Mouse (Mus musculus) right cerebral cortex, postnatal 10 days (tissue): ENCODE measurements at regions not wholly inside any gene's neighbourhood (a gene's known extent, or its start where the extent isn't known, plus 50 kb on each side); places are given as distances from the start of the nearest gene placed in this dataset.
"Not testable (repeated sequence)": the region's sequence is repeated elsewhere in the genome, so short reads cannot be mapped to it uniquely, and the experiment has no call there.

Source experiments
- DNase-seq, 2 experiments: peaks; one replicate each; pipeline ENCODE4 v3.0.0; 2021; ENCODE audit warnings: low spot score in 2 of 2

DNA sequence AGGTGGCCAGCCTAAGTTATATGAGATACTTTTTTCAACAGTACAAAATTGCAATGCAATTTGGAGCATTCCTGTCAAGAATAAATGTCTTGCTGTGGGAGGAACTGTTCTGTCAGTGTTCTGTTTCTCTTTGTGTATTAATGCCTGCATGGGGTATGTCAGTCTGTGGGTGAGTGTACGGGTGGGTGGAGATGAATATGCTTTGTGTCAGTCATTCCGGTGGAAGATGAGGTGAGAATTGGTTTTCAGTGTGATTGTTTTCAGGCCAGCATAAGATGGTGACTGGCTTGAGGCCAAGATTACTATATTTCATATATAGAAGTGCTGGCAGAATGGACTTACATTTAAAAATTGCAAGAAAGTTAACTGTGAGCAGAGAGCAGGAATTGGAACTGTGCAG lies 184.0 kb downstream of the Frk start:
- peak; percentile 22 to 40 for DNase-seq

DNA sequence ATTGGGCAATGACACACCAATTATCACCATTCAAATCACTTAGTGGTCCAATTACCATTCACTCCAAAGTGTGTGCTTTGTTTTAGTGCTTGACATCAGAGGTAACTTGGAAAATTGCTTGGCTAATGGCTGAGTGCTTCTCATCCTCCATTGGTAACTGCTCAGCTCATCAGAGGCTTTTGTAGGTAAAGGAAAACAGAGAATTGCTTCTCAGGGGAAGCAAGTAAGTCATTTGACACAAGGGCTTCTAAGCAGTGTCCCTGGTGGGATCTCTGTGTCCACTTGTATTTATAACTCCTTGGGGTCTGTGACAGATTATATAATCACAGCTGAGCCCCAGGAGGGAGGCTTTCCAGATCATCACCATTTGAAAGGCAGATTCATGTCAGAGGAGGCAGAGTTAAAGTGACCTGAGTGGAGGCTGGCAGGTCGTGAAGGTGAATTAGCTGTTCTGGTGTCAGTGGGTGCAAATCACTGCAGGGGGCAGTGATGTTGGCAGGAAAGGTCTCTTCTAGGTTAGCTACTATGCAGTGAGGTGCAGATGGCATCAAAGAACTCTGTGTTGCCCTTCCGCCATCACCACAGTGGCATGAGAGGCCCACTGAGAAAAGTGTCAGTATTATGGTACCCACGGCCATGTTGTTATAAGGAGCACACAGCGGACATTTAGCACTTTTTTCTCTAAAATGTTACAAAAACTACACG lies 184.7 kb downstream of the Frk start:
- no peak for DNase-seq

- no peak for DNase-seq
Measured at GRCm38 (mm10) chr10:34671791-34672190, 188.6 kb downstream of the Frk start.

DNA sequence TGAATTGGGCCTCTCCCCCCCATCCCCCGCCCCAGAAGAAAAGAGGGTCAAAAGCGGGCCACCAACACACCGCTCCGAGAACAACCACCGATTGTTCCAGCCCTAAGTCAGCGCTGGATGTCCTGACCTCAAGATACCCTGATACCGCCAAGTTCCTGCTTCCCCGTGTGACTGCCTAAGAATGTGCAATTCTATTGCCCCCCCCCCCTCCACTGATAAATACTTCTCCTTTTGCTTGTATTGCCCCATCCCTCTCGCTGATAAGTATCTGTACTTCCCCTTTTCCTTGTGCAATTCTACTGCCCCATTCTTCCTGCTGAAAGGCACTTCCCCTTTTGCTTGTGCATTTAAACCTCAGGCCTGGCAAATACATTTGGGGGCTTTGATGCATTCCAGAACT lies 216.2 kb downstream of the Frk start:
- DNase-seq = not testable (repeated sequence)

DNA sequence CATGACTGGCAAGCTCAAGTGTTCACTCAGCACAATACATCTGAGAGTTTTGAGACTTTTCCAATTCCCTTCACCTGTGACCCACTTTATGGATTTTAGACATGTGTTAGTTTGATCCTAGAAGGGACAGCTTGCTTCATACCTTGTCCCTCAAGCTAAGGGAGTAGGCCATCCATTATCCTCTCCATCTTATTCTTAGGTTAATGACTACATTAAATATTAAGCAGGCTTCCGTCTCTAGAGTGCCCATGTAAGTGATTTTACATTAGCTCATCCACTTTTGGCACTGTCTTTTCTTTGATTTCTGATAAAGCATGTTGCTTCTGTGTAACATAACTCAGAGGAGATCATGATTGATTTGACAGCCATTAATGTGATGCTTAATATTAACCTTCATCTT lies 218.8 kb downstream of the Frk start:
- no peak for DNase-seq

DNA sequence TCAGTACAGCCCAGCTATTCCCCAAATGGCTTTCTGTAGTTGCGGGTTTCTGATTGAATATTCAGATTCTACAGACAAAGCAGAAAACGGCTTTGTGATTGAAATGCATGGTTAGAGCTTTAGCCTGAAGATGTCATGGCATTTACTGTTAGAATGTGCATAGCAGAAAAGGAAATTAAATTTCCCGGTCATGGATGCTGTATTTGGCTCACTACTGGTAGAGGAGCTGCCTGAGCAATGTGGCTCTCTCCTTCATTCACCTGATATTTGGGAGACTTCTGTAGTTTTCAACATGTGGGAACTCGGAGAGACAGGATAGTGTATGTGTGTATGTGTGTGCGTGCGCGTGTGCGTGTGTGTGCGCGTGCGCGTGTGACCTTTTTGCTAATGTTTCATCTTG lies 222.2 kb downstream of the Frk start:
- no peak for DNase-seq

DNA sequence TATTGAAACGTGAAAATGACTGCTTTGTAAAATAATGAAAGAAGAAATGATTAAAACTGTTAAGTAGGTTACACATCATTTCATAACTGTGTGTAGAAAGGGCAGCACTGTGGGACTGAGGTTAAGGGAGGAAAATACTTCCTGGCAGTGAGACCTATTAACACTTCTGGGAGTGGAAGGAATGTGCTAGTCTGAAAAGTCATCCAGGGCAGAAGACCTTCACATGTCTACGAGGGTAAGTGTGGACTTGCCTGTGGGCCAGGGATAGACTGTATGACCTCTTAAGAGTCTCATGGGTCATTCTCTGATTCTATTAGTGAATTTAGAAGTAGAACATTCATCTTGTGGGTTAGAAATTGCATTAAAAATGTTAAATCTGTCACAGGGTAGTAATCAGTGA lies 248.1 kb downstream of the Frk start:
- no peak for DNase-seq

- DNase-seq = no peak
Measured at GRCm38 (mm10) chr10:34762426-34762825, 279.2 kb downstream of the Frk start.

DNA sequence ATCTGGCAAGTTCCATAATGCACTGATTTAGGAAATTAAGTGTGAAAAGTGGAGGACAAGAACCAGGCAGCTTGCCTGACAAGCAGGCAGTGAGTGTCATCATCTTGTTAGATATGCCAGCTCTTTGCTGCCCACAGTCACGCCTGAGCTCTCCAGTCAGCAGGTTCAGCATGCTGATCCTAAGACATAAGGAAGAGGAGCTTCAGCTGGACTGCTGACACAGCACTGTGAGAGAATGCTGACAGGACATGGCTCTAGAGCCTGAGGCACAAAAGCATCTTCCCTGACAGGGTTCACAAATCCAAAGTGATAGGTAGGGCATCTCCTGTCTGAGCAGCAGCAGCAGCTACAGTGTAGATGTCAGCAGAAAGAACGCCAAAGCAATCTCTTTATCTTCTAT lies 308.9 kb downstream of the Frk start:
- DNase-seq = no peak

- no peak for DNase-seq
Measured at GRCm38 (mm10) chr10:34811131-34811530, 327.9 kb downstream of the Frk start.

- DNase-seq = no peak
Measured at GRCm38 (mm10) chr10:34824121-34824520, 340.9 kb downstream of the Frk start.

DNA sequence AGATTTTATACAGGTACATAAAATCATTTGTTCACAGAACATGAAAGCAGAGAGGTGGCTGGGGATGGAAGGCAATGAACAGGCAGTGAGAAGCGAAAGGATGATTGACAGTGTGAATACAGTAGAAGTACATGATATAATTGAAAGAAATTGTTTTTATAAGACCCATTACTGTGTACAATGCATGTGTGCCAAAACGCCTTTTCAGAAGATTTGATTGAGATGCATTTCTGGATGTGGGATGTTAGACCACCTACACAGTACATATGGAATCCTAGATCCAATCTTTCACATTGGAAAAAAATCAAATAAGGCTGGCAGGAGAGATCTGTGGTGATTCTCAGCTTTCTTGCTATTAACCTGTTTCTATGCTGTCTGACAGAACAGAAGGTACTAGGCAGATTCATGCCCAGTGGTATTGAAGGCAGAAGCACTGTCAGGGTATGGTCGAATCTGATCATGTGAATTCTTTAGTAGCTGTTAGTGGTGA lies 358.9 kb downstream of the Frk start:
- no peak for DNase-seq

GRCm38 (mm10) chr10:34856494-34857146 lies 373.4 kb downstream of the Frk start:
- no peak for DNase-seq

DNA sequence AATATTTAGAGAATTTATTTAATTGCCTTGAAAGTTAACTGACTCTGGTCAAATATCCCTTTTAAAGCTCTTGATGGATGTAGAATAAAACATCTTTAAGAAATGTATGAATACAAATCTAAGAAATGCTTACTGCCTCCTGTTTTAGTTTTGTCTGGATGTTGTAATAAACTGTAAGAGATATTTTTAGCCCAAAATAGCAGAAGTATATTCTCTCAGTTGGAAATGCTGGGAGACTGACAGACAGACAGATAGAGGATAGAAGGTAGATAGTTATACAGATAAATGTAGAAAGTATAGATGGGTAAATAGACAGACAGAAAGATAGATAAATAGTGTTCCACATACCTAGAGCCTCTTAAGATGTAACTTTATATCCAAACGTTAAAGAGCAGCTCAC lies 379.5 kb downstream of the Frk start:
- no peak for DNase-seq

GRCm38 (mm10) chr10:34871888-34872287 lies 388.7 kb downstream of the Frk start:
- DNase-seq = no peak

DNA sequence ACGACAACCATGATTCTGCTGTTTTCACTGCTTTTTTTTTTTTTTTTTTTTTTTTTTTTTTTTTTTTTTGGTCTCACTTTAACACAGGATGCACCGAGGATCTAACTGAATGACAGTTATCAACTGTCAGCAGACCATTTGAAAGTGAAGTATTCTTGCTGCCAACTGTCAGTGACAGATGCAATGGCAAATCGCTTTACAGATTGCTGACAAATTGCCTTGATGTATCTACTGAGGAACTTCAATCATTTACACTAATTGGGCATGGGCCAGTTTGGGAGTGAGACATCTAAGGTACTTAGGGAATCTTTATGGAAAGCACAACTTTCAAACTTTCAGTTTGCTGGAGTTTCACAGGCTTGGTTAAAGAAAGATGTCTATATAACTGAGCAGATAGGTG lies 395.3 kb downstream of the Frk start:
- DNase-seq = no peak

DNA sequence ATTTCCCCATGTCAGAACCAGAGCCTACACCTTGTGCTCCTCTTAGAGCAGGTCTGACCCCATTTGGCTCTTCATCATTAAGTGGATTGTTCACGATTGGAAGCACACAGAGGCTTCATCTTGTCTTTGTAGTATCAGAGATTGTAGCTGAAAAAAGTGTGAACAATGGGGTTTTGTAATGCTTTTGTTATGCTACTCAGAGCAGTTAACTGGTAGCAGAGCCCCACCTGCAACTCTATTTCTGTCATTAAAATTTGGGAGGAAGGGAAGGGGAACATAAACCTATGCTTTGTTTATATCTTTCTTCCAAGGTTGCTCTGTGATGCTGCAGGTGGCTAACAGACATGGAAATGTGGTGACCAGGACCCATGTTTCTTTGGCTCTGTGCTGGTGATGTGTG lies 404.4 kb downstream of the Frk start:
- no peak for DNase-seq

- peak; percentile 18 to 24 for DNase-seq
Measured at GRCm38 (mm10) chr10:34904274-34904673, 421.1 kb downstream of the Frk start.

GRCm38 (mm10) chr10:34904692-34905091 lies 421.5 kb downstream of the Frk start:
- no peak for DNase-seq

DNA sequence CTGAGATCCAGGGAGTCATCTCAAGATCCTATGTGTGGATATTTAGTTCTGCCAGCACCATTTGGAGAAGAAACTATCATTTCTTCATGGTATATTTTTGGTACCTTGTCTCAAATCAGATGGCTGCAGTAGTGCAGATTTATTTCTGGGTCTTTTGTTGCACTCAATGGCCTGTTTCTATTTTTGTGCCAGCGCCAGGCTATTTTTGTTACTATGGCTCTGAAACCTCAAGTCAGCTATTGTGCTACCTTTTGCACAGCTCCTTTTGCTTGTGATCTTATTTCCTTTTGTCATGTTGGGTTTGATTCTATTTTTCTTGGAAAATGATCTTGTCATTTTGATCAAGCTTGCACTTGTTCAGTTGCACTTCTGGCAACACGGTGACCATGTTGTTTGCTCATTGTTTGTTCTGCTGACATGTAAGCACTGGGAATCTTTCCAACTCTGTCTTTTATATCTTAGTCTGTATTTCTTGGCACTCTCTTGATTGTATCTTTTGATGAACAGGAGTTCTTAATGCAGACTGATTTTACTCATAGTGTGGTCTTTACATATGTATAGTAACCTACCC lies 429.0 kb downstream of the Frk start:
- DNase-seq = peak in 1 of 2 experiments; percentile 21
